Mouse (Mus musculus) heart, adult 2 months (tissue): ENCODE data around the gene Anks1.

ENCODE experiments used
- CTCF ChIP-seq: fragments of 200-600 bp; IDR thresholded peaks from 2 replicates; pipeline ENCODE4 v1.8.1; 2022; ENCODE audit warnings: antibody characterized with exemption, mild to moderate bottlenecking, moderate library complexity
- EP300 ChIP-seq: fragments of 200-500 bp; IDR thresholded peaks from 2 replicates; pipeline ENCODE4 v1.6.1; 2011; ENCODE audit warnings: low read depth, low read length, control low read depth; ENCODE audit not compliant: insufficient read depth
- POLR2A ChIP-seq: fragments of 200-500 bp; IDR thresholded peaks from 2 replicates; pipeline ENCODE4 v1.6.1; 2011; ENCODE audit warnings: mild to moderate bottlenecking, low read depth, low read length, control low read depth; ENCODE audit not compliant: insufficient read depth

DNA sequence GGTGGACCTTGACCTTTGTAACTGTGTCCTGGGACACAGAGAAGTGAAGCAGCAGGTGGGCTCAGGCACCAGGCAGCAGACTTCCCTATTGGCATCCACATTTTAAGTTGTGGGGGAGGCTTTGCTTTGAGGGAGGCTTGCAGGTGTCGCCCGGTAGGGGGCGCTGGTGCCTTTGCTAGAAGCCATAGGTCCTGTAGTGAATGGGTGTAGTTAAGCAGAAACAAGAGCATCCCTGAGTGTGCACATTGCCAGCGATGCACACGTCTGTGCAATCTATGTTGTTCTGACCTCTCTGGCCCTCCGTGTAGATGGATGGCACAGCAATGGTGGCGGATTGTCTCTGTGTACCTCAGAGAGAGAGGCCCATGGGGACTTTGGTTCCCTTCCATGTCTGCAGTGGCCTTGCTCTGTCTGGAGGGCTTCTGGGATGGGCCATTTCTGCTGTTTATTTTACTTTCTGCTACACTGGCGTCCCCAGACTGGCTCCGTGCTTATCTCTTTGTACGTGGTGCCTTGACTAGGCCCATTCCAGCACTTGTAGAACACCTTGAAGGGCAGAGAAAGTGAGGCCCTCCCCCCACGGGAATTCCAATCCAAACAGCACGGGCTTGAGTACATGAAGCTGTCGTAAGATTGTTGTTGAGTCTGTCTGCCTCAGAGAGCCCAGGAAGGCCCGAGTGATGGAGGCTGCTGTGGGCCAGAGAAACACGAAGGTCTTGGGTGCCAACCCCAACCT lies 80.9 kb downstream of the Anks1 start:
- TF ChIP-seq CTCF (peak; percentile 100; the same call in 1 of the 2 replicates), POLR2A (no peak), EP300 (peak; percentile 95)
